Mouse (Mus musculus) B cell, adult 2 months (primary cell): Measurements from ENCODE around the gene Gp1bb.
A peak's percentile ranks its signal among the peaks of the same experiment; 100 is the strongest.

Experiments
- DNase-seq, 2 experiments: peaks; one replicate each; pipeline ENCODE4 v3.0.0; 2022

Gp1bb gene

DNA sequence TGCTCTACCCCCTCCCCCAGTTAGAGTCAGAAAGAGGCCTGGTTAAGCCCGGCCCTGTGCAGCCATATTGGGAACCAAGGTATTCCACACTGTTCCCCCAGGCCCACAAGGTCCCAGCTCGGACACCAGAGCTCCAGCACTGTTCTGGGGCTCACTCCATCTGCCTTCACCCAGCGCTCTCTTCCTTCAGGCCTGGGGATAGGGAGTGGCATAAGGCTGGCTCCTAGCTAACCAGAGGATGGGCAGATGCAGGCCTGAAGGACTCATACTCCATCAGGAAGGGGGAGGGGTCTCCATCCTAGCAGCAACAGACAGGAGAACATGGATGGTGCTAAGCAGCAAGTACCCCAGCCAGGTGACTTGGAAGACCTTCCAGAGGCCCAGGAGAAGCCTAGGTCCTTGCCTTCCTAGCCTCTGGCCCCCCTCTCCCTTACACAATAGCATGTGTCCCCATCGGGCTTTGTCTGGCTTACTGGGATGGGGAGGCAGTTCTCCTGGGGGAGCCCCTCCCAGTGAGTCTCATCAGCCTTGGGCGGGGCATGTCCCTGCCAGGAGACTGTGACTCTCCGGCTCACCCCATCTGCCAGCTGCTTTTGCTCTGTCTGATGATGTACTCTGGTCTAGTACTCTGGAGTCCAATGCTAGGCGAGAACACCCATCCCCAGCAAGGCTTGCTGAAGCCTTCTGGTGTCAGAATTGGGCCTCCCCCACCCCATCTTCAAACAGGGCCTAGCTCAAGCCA is 6.2 kb upstream of the Gp1bb start:
- no peak for DNase-seq

- DNase-seq, result no peak
These were observed 5.0 kb upstream of the Gp1bb start for GRCm38 (mm10) chr16:18627163-18627562.

GRCm38 (mm10) chr16:18626376-18626878 is 4.2 kb upstream of the Gp1bb start, which contains the start of gene Gm49601:
Gm49601 (minus strand) TSS chr16:18626427.
- peak; percentile 85 to 88 for DNase-seq

GRCm38 (mm10) chr16:18625791-18626311 is 3.6 kb upstream of the Gp1bb start:
- DNase-seq, result no peak

- DNase-seq, result no peak
These were observed 2.9 kb upstream of the Gp1bb start for GRCm38 (mm10) chr16:18625097-18625496.

DNA sequence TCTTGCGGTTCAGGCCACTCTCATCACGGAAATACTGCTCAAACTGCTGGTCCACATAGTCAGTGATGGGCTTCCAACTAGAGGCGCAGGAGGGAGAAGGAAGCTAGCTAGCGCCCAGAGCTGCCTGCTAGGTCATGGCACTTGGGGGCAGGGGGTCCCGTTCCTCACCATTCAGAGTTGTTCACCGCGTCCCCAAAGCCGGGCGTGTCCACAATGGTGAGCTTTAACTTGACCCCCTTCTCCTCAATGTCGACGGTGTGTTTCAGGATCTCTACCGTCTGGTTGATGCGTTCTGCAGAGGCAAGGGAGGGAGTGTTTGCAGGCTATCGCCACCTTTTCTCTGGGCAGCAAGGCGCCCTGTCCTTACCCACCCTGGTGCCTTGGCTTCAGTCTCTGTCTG is 2.4 kb upstream of the Gp1bb start:
- no peak for DNase-seq

DNA sequence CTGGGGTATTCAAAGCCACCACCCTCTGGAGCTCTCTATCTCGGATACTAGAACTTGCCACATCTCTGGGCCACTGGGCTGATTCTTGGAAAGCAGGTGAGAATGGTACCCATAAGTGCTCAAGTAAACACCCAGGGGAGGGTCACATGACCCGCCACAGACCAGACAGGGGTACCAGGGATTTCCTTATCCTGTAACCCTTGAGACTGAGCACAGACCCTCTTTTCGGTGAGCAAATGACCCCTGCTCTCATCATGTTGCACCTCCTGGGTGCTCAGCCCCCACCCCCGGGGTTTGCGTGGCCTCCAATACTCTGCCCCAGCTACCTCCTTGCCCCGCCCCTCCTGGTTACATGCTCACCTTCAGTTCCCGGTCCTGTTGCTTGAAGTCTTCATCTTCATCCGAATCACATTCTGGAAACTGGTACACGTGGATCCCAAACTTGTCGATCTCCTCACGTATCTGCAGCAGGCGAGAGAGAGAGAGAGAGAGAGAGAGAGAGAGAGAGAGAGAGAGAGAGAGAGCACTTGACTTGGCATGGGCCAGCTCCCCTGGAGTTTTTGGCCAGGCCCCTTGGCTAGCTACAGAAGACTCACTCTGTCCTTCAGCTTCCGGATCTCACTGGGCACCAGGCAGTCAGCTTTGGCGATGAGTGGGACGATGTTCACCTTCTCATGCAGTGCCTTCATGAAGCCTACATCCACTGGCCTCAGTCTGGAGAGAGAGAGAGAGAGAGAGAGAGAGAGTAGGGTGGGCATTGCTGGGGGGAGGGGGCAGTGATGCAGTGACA is 1.7 kb upstream of the Gp1bb start:
- DNase-seq, result no peak

- no peak for DNase-seq
These were observed 930 bp upstream of the Gp1bb start for GRCm38 (mm10) chr16:18622916-18623750.

- no peak for DNase-seq
These were observed 721 bp downstream of the Gp1bb start for GRCm38 (mm10) chr16:18621362-18622001.

GRCm38 (mm10) chr16:18620601-18621361 is 1.4 kb downstream of the Gp1bb start:
- no peak for DNase-seq

DNA sequence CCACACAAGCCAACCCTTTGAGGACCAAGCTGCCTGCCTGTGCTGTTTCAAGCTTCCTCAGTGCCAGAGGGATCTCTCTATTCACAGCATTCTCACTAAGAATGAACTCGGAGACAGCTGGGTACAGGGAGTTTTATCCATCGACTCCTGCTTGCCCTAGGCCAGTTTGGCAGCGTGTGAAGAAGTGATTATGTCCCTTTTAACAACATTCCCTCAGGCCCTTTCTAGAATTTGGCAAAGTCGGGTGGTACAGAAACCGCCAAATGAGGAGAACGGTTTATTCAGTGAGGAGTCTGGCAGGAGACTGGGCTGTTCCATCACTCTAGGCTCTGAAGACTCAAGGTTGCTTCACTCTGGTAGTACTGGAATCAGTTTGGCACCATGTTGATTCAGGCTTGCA is 2.0 kb downstream of the Gp1bb start:
- no peak for DNase-seq

- DNase-seq, result no peak
These were observed 3.1 kb downstream of the Gp1bb start for GRCm38 (mm10) chr16:18619110-18619509.

DNA sequence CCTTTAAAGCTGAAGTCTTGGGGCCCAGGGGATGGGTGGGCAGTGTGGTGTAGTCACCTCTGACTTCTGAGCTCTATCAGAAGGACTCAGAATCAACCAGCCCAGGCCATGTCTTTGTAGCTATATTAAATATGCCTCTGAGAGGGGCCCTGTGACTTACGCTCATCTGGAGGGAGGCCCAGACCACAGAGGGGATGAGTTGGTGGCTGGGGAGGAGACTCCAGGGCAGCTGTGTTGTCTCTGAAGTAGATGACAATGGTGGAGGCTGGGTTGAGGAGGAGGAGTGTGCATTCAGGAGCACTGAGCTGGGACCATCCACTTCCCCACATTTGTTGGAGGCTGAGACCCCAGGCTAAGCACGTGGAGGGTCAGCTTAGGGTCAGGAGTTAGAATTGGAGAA is 3.9 kb downstream of the Gp1bb start:
- no peak for DNase-seq

DNA sequence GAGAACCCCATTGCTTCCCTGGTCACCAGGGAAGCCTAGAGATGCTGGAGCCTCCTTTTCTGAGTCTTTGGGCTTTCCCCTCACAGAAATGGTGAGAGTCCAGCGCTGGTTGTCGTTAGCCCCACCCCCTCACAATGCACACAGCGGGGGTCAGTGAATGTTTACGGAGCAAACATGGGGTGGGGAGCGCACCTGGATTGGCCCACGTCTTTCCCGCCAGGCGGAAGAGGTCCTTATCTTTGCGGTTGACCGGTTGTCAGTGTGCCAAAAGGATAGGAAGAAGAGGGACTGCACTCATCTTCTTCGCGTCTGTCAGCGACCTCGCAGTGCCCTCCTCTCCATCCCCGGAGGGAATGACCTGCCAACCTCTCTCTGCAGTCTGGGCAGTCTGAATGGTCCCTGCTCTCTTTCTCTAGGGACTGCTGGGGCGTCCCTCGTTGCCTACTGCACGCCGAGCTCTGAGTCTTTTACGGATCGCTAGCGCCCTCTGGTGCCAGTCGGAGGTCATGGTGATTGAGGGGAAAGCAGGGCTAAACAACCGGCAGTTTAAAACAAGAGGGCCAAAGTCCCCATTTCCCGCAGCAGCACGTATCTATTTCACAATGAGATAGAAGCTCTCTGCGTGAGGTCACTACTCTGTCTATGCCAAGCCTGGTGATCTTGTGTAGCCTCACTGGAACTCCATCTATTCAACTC is 4.7 kb downstream of the Gp1bb start:
- peak; percentile 86 to 88 for DNase-seq

GRCm38 (mm10) chr16:18613301-18613700 is 8.9 kb downstream of the Gp1bb start:
- DNase-seq, result no peak

DNA sequence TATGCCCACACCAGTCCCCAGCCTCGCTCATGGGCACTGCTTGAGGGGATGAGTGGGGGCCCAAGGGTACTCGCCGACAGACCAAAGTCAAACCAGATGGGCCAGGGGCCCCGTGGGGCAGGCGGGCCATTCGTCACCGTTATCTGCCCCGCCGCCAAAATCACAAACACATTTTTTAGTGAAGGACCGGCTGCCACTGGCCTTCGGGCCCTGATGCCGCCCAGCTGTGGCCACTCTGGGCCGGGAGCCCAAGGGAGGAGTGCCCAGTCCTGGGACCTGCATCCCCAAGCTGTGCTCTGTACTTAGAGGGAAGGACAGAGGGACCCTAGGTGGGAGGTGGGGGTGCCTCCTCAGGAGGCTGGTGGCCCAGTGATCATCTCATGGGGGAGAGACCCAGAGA is 10.5 kb downstream of the Gp1bb start:
- DNase-seq, result no peak

DNA sequence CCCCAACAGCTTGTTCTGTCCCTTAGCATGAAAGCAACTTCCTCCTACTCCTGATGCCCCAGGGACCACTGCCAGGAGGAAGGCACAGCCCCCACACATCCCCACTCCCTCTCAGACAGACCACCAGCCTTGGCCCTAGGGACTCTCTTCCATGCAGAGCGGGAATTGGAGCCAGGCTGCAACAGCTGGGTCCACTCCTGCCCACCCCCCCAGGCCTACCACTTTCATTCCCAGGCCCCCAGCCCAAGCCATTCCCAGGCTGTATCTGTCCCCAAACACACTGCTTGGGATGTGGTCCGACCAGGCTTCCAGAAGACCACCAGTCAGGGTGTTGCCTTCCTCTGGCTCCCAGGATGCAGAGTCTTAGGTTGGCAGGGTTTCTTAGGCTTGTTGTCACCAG is 13.1 kb downstream of the Gp1bb start:
- no peak for DNase-seq

DNA sequence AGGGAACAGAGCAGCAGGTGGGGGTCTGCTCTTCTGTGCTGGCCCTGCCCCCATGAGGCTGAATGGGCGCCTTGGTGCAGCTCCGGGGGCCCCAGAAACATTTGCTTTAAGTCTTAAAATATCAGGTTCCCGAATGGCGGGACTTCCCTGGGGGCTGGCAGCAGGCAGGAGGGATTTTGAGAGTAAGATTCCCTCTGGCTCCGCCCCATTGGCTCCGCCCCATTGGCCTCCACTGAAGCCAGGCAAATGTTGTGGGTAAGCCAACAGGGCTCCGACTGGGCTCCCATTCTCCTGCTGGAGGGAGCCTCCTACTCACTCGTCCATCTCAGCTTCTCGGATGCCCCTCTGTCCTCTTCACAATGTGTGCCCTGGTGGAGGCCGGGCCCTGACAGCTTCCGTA is 14.0 kb downstream of the Gp1bb start:
- no peak for DNase-seq

GRCm38 (mm10) chr16:18605705-18606104 is 16.5 kb downstream of the Gp1bb start:
- no peak for DNase-seq

DNA sequence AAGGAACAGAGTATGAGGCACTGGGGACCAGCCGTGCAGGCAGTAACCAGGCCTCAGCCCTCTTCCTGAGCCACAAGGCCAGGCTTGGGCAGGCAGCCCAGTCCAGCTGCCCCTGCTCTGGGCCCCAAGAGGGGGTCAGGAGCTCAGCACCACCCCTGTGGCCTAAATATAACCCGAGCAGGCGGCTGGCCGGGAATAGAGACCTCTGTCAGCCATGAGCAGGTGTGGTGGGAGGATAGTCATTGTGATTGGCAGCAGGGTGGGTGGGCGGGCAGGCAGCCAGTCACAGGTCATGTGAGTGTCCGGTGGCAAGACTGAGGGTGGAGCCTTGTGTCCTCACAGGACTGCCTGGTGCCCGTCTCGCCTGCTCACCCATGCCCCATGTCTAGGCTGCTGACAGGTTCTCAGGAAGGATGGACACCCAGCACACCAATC is 17.9 kb downstream of the Gp1bb start:
- no peak for DNase-seq

DNA sequence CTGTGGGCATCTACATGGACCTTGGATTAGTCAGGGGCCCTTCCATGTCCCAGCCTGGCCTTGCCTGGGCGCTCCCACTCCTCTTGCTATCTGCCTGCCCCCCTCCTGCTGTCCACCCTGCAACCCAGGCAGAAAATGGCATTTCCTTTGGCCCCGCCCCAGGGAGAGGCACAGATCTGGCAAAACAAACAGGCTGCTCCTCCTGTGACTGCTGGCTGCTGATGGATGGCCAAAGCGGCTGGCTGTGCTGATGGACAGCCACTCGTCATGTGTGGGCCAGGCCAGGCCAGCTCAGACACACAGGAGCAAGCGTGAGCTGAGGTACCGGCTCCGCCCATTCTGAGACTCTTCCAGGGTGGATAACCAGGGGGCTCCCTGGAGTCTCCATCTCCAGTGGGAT is 20.8 kb downstream of the Gp1bb start:
- DNase-seq, result no peak
